Mouse (Mus musculus) cerebellum, adult 2 months (tissue): ENCODE measurements around the gene F12.

ENCODE experiments used
- CTCF ChIP-seq: fragments of 200-500 bp; IDR thresholded peaks from 2 replicates; pipeline ENCODE4 v1.5.1; 2011; ENCODE audit warnings: low read depth, mild to moderate bottlenecking, control low read depth, low read length, moderate library complexity, borderline replicate concordance; ENCODE audit not compliant: insufficient read depth
- POLR2A ChIP-seq: fragments of 200-500 bp; IDR thresholded peaks from 2 replicates; pipeline ENCODE4 v1.6.1; 2011; ENCODE audit warnings: low read length, control low read depth, borderline replicate concordance; ENCODE audit not compliant: insufficient read depth

GRCm38 (mm10) chr13:55411826-55412225 is 14.8 kb downstream of the F12 start:
- no peak for TF ChIP-seq CTCF
- no peak for TF ChIP-seq POLR2A
